Mouse (Mus musculus) heart, adult 2 months (tissue): Measurements from ENCODE around the gene Cdk18.

ENCODE experiments used
- CTCF ChIP-seq: fragments of 200-600 bp; IDR thresholded peaks from 2 replicates; pipeline ENCODE4 v1.8.1; 2022; ENCODE audit warnings: antibody characterized with exemption, mild to moderate bottlenecking, moderate library complexity
- POLR2A ChIP-seq: fragments of 200-500 bp; IDR thresholded peaks from 2 replicates; pipeline ENCODE4 v1.6.1; 2011; ENCODE audit warnings: mild to moderate bottlenecking, low read depth, low read length, control low read depth; ENCODE audit not compliant: insufficient read depth

- TF ChIP-seq CTCF: no peak
- no peak for TF ChIP-seq POLR2A
Measured at GRCm38 (mm10) chr1:132125803-132126405, 13.6 kb downstream of the Cdk18 start.
